Mouse (Mus musculus): ENCODE measurements around the gene Ngef.

Gene Ngef

DNA sequence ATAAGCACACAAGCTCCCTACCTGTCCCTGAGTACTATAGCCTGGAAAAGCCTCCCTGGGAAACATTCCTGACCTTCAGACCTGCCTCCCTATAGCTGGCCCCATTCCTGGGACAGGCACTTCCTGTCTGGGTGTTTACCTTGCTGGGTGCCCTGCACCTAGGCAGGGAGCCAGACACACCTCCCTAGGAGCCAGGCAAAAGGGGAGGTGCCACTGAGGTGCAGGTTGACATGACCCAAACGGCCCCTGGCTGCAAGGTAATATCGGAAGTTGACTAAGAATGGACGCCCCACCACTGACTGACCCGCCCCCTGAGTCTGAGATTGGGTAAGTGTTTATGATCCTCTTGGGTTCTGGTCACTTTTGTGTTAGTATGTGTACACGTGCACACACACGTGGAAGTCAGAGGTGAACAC lies at the start of gene Ngef:
TSS of gene Ngef (minus strand) at position 71 of the 416 bp plus-strand sequence.
- no peak for DNase-seq

DNA sequence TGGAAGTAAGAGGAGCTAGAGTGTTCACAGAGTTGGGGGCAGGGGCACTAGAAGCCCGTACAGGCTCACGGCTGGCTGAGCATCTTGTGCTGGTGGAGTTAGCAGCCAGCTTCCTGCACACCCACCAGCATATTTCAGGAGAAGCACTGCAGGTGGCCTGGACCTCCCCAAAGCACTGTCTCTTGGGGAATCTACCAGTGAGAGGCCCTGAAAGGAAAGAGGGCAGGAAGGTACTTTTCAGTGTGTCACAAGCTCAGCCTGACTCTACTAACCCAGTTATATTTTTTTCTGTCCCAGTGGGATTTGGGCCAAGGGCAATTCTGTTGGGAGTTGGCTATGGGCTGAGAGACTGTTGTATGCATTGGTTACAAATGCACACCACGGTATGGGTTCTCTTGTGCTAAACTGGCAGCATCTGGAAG lies 48.2 kb upstream of the Ngef start:
- no peak for DNase-seq

DNA sequence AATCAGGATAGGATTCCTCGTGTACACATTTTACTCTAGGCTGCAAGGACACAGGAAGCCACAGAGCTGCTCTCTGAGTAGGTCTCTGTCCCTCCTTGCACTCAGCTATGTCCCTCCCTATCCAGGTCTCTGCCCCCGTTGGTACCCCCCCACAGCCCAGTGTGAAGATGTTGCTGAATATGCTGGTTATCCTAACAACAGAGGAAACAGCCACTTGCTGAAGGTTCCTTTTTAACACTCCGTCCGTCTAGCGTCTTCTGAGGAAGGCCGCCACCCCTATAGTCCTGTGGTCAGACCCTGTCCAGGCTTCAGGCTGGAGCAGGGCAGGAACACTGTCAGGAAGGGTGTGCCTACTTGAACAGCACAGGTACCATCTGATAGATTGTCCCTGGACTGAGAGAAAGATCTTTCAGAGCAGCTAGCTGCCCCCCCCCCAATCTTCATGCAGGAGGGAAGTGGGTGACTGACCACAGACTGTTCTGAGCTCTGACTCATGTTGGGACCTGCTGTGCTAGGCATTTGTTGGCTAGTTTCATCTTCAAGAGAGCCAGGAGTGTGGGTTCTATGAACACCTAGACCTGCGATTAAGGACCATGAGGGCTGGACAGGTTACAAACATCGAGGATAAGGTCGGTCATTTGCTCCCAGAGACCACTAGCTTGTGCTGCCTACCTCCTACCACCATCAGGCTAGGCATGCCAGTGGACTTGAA lies 47.6 kb upstream of the Ngef start:
- DNase-seq = no peak

DNA sequence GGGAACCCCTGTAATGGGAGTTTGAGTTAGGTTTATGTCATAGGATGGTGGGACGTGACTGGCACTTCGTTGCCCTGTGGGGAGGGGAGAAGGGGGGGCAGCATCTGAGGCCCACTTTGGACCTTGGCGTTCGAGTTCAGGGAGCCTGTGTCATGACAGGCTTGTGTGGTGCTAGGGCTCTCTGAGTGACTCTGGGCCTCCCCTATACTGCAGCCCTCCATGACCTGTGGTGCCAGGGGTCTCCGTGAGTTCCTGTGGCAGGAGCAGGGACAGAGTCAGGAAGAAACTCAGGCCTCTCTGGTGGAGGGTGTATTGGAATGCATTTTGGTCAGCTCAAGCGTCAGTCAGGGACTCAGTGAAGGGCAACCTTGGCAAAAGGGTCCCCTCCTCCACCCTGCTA lies 47.0 kb upstream of the Ngef start:
- DNase-seq = no peak

DNA sequence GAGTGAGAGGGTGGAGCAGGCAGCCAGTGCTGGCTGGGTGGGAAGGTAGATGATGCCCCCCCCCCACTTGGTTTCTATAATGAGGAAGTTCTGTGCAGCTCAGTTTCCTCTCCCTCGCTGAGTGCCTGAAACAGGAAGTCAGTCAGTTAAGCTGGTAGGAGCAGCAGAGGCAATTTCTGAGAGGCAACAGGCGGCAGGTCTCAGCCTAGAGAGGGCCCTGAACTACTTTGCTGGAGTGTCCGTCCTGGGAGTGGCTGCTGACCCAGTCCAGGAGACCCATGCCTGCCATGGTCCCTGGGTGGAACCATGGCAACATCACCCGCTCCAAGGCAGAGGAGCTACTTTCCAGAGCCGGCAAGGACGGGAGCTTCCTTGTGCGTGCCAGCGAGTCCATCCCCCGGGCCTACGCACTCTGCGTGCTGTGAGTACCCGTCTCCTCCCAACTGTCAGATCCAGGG lies 46.6 kb upstream of the Ngef start, which contains the start of gene Inpp5d:
TSS of gene Inpp5d (plus strand) at position 102 of the 458 bp plus-strand sequence.
- no peak for DNase-seq

GRCm38 (mm10) chr1:87614576-87615295 lies 41.1 kb upstream of the Ngef start:
- peak in 1 of 2 experiments; percentile 44 for DNase-seq

DNA sequence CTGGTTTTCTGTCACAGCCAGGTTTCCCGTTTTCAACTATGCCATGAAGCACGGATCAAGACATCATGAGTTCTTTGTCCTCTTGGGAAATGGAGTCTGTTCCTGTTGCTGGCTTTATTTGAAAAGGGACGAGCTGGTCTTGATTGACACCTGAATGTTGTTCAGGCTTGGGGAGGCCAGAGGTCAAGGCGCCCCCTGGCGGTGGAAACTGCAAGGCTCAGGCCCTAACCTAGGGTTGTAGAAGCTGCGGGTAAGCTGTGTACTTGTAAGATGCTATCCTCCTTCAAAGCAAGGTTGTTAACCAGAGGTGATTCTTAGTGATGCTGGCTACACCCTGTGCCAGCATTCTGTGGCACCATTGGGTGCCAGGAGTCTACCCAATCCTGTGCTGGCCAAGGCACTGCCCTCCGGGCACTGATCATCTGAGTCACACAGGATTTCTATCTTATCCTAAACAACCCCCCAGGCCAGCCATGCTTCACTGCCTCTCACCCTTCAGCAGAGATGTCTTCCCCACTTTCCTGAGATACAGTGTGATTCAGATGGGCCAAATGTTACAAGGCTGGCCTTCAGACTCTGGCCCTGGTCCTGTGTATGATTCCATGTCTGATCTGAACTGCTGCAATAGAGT lies 34.9 kb upstream of the Ngef start:
- DNase-seq = peak; percentile 82 to 85

DNA sequence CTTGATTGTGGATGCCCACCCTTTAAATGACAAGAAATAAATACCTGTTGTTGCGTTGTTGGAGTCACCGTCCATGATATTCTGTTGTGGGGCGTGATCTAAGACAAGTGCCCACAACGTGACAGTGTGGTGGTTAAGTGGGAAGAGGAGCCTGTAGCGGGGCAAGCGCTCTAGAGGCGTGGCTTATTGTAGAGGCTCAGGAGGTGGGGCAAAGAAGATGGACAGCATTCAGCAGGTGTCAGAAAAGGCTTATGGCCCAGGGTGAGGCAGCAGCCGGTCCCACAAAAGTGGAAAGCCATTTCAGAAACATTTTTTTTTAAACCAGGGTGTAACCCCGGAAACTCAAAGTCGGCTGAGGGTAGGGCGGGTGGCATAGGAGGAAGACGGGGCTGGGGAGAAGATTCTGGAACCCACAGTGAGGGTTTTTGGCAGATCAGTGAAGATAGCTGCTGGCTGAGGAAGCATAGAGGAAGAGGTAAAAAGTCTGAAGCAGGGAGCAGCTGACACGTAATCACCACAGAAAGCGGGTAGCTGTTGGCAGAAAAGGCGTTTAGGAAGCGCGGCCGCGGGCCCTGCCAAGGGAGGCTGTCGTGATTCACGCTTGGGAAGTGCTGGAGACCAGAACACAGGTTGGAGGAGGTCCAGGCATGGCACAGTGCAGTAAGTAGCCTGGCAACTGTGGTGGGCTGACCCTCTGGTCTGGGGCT lies 33.9 kb upstream of the Ngef start:
- DNase-seq = peak; percentile 95 to 96

GRCm38 (mm10) chr1:87605296-87605695 lies 31.6 kb upstream of the Ngef start:
- DNase-seq = no peak

- no peak for DNase-seq
Observed at GRCm38 (mm10) chr1:87603389-87603788, 29.7 kb upstream of the Ngef start.

DNA sequence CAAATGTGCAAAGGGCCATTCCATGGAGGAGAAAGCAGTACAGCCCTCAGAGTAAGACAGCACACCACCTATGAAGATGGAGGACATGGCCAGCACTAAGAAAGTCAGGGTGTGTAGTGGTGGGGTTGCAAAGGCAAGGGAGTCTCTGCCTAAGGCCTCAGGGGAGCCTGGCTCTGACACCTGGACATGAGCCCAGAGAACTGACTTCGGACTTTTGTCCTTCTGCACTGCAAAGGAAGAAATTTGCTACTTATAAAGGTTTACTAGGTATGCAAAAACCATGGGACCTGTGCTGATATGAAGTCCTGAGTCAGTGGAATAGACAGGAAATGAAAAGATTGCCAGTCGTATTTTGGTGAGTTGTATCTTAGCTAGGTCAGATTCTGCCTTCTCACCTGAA lies 28.1 kb upstream of the Ngef start:
- no peak for DNase-seq

GRCm38 (mm10) chr1:87600533-87600932 lies 26.9 kb upstream of the Ngef start:
- DNase-seq = no peak

DNA sequence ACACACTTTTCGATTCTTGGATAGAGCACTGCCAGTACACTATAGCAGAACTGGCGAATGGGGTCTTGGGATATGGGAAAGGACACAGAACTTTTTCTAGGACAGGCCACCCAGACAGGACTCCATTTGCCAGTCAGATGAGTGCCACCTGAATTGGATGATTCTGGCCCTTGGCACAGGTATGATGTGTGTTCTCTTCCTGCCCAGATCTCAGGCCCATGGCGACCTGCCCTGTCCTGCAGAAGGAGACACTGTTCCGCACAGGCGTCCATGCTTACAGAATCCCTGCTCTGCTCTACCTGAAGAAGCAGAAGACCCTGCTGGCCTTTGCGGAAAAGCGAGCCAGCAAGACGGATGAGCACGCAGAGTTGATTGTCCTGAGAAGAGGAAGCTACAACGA lies 21.0 kb upstream of the Ngef start:
- no peak for DNase-seq

DNA sequence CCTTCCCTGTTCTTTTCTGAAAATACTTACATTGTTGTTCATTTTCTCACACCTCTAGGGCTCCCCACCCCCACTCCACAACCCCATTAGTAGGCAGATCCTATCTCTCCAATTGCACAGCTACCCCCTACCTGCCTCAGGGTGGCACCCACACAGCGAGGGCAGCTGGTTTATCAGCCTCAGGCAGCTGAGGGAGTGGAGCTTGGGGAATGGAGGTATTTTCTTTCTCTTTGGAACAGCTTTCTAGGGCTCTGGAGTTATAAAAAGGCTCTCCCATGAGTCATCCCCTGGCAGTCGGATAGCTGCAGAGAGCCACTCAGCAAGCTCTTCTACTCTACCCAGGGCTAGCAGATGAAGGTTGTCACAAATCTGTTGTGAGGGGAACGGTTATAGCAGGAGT lies 20.6 kb upstream of the Ngef start:
- no peak for DNase-seq

GRCm38 (mm10) chr1:87589980-87590379 lies 16.3 kb upstream of the Ngef start:
- no peak for DNase-seq

DNA sequence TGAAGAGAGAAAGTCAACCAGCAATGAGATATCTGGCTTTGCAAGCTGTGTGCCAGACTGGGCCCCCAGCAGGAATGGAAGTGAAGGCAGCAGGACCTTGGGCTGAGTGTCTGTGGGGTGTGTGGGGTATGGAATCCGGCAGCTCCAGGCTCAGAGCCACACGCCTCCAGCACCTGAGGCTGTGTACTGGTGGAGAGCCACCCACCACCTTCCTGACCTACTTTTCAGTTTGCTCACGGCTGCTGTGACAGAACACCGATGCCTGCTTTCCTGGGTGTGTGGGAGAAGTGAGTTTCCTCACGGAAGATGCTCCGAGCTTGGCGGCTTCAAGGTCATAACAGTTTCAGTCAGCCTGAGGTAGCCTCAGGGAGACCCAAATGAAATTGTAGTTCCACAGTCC lies 15.5 kb upstream of the Ngef start:
- no peak for DNase-seq

DNA sequence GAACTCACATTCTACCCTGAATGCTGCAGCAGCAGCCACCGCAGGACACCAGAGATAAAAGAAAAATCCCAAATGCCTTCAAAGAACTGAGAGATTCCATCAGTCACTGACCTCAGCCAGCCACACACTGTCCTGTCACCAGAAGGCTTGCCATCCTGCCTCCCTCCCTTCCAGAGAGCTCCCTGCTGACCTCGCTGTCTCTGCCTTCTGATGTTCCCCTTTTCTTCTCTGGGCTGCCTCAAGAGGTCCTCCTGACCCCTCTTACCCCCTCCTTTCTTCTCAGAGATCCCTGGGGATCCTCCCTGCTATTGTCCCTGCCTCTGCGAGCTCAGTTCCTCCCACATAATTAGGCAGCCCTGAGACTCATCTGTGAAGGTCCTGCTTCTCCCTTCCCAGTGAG lies 7.2 kb upstream of the Ngef start:
- DNase-seq = no peak

DNA sequence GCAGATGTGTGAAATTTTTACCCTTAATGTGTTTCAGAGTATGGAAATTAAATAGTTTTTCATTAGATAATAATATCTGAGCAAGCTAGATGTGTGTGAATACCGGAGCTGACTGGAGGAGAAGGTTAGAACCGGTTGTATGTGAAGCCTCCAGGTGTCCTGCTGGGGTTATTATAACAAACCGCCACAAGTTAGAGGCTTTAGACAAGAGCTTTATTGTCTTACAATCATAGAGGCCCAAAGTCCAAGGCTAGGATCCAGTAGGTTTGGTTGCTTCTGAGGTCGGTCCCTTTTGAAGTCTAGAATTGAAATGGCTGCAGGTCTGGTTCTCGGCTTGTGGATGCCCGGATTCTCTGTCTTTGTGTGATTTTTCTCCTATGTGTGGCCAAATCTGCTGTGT lies 5.3 kb upstream of the Ngef start:
- DNase-seq = no peak

DNA sequence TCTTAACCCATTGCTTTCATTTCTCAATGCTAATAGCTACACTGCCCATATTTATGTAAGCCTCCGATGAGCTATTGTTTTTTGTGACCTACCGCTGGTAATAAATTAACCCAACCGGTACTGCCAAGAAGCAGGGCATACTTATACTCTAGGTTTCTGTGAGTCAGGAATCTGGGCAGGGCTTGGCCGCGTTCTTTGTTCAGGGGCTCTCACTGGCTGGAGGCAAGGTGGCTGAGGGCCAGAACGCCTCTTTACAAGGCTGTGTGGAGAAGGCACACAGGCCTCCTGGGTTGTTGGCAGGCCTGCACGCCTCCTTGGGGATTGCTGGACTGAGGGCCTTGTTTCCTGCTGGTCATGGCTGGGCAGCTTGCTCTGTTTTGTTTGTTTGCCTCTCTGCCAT lies 1.1 kb upstream of the Ngef start:
- peak; percentile 53 to 60 for DNase-seq

- peak; percentile 20 to 23 for DNase-seq
Observed at GRCm38 (mm10) chr1:87574353-87574752, 683 bp upstream of the Ngef start.

- no peak for DNase-seq
Observed at GRCm38 (mm10) chr1:87573261-87573660, 409 bp downstream of the Ngef start.

DNA sequence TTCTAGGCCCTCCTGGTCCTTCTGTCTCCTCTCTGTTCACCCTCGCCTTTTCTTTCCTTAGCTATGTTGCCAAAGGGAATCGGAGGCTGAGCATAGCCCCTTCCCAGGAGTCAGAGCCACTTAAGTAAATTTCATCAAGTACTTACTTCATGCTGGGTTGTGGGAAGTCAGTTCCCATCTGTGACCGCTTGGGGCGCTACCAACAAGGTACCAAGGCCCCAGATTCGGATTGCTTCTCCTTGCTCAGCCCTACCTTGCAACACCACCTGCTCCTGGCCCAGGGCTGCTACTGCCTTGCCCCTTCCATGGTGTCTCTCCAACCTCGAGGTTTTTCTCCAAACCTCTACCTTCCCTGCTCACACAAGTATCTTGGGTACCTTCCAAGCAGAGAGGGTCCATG lies 5.3 kb downstream of the Ngef start:
- peak; percentile 34 to 37 for DNase-seq

- DNase-seq = no peak
Observed at GRCm38 (mm10) chr1:87565760-87566159, 7.9 kb downstream of the Ngef start.
